Mouse (Mus musculus) MEL (cell line): ENCODE measurements around the gene Pdcd6ip. TPM values are rescaled to one million over a fixed set of nuclear protein-coding genes. Genes with fewer than 3 reads are reported as not detected.

Experiments
- DNase-seq: peaks from one replicate; pipeline ENCODE4 v3.0.0; 2011; ENCODE audit warnings: low read depth, low spot score
- H3K27ac ChIP-seq: 2 replicates; pipeline ENCODE4 v1.5.1; 2012; ENCODE audit warnings: low read depth, mild to moderate bottlenecking, control low read depth, low read length, moderate library complexity; ENCODE audit not compliant: control insufficient read depth
- H3K27me3 ChIP-seq, 2 experiments: fragments of 150-350 bp in 1 of 2; sonication (generic) in 1 of 2; 2 replicates each; pipeline ENCODE4 v1.6.1; 2012; ENCODE audit warnings: low read length in 2 of 2, mild to moderate bottlenecking in 2 of 2, improper control_type of control experiment in 1 of 2, moderate library complexity in 1 of 2; ENCODE audit not compliant: insufficient read depth in 2 of 2, control insufficient read depth in 1 of 2
- H3K36me3 ChIP-seq, 2 experiments: 2 replicates each; pipeline ENCODE4 v1.6.1; 2012 to 2014; ENCODE audit warnings: low read length in 2 of 2, improper control_type of control experiment in 1 of 2, inconsistent platforms in 1 of 2, mild to moderate bottlenecking in 1 of 2; ENCODE audit not compliant: insufficient read depth in 2 of 2, control insufficient read depth in 1 of 2
- H3K4me1 ChIP-seq, 2 experiments: fragments of 150-350 bp in 1 of 2; sonication (generic) in 1 of 2; 2 replicates each; pipeline ENCODE4 v1.6.1; 2012; ENCODE audit warnings: low read length in 2 of 2, improper control_type of control experiment in 1 of 2, mild to moderate bottlenecking in 1 of 2; ENCODE audit not compliant: insufficient read depth in 2 of 2, control insufficient read depth in 1 of 2
- H3K4me3 ChIP-seq, 2 experiments: fragments of 150-350 bp in 1 of 2; sonication (generic) in 1 of 2; 2 replicates each; pipeline ENCODE4 v1.5.1; 2012; ENCODE audit warnings: low read depth in 2 of 2, low read length in 2 of 2, mild to moderate bottlenecking in 2 of 2, moderate library complexity in 2 of 2, control low read depth in 1 of 2, improper control_type of control experiment in 1 of 2; ENCODE audit not compliant: control insufficient read depth in 1 of 2, insufficient read depth in 1 of 2
- H3K79me2 ChIP-seq: 2 replicates; pipeline ENCODE4 v1.6.1; 2012; ENCODE audit warnings: mild to moderate bottlenecking, low read length, moderate library complexity; ENCODE audit not compliant: control insufficient read depth, poor library complexity, insufficient read depth
- H3K9ac ChIP-seq: 2 replicates; pipeline ENCODE4 v1.6.1; 2012; ENCODE audit warnings: low read depth, mild to moderate bottlenecking, control low read depth, low read length, moderate library complexity; ENCODE audit not compliant: control insufficient read depth, poor library complexity, severe bottlenecking
- H3K9me3 ChIP-seq: fragments of 150-350 bp; sonication (generic); replicated peaks from 2 replicates; pipeline ENCODE4 v1.6.1; 2012; ENCODE audit warnings: mild to moderate bottlenecking, low read length, improper control_type of control experiment, moderate library complexity; ENCODE audit not compliant: insufficient read depth
- BHLHE40 ChIP-seq: IDR thresholded peaks from 2 replicates; pipeline ENCODE4 v1.6.1; 2012; ENCODE audit warnings: low read depth, mild to moderate bottlenecking, inconsistent platforms, low read length, improper control_type of control experiment, borderline replicate concordance
- CHD1 ChIP-seq: IDR thresholded peaks from 2 replicates; pipeline ENCODE4 v1.6.1; 2012; ENCODE audit warnings: low read depth, mild to moderate bottlenecking, inconsistent platforms, low read length, improper control_type of control experiment
- CHD2 ChIP-seq: IDR thresholded peaks from 2 replicates; pipeline ENCODE4 v1.6.1; 2011; ENCODE audit warnings: low read length, improper control_type of control experiment
- CTCF ChIP-seq, 3 experiments: IDR thresholded peaks in 2 of 3; conservative IDR thresholded peaks in 1 of 3; 2 replicates each; pipeline ENCODE4 v1.5.1; 2011 to 2012; ENCODE audit warnings: low read length in 3 of 3, low read depth in 2 of 3, mild to moderate bottlenecking in 2 of 3, improper control_type of control experiment in 1 of 3, inconsistent platforms in 1 of 3, mixed read lengths in 1 of 3, moderate library complexity in 1 of 3; ENCODE audit not compliant: control insufficient read depth in 1 of 3, insufficient read depth in 1 of 3, poor library complexity in 1 of 3, severe bottlenecking in 1 of 3
- E2F4 ChIP-seq: IDR thresholded peaks from 2 replicates; pipeline ENCODE4 v1.6.1; 2011; ENCODE audit warnings: low read depth, low read length, improper control_type of control experiment, borderline replicate concordance
- EP300 ChIP-seq, 2 experiments: IDR thresholded peaks; 2 replicates each; pipeline ENCODE4 v1.6.1; 2011; ENCODE audit warnings: improper control_type of control experiment in 2 of 2, low read length in 2 of 2, low read depth in 1 of 2, mild to moderate bottlenecking in 1 of 2
- JUND ChIP-seq: IDR thresholded peaks from 2 replicates; pipeline ENCODE4 v1.6.1; 2011; ENCODE audit warnings: low read depth, mild to moderate bottlenecking, improper control_type of control experiment, low read length
- MAFK ChIP-seq: IDR thresholded peaks from 2 replicates; pipeline ENCODE4 v1.6.1; 2011; ENCODE audit warnings: low read depth, mild to moderate bottlenecking, low read length, improper control_type of control experiment, borderline replicate concordance
- MAX ChIP-seq: IDR thresholded peaks from 2 replicates; pipeline ENCODE4 v1.6.1; 2011; ENCODE audit warnings: low read length, improper control_type of control experiment
- MAZ ChIP-seq: IDR thresholded peaks from 2 replicates; pipeline ENCODE4 v1.6.1; 2012; ENCODE audit warnings: low read depth, mild to moderate bottlenecking, inconsistent platforms, low read length, improper control_type of control experiment
- MXI1 ChIP-seq: IDR thresholded peaks from 2 replicates; pipeline ENCODE4 v1.6.1; 2011; ENCODE audit warnings: mild to moderate bottlenecking, low read depth, low read length, improper control_type of control experiment
- MYB ChIP-seq: IDR thresholded peaks from 2 replicates; pipeline ENCODE4 v1.6.1; 2011; ENCODE audit warnings: mild to moderate bottlenecking, low read depth, low read length, improper control_type of control experiment
- MYC ChIP-seq: IDR thresholded peaks from 2 replicates; pipeline ENCODE4 v1.6.1; 2011; ENCODE audit warnings: low read depth, mild to moderate bottlenecking, low read length, improper control_type of control experiment, moderate library complexity
- NELFE ChIP-seq: IDR thresholded peaks from 2 replicates; pipeline ENCODE4 v1.6.1; 2011; ENCODE audit warnings: low read depth, low read length, improper control_type of control experiment
- NRF1 ChIP-seq: IDR thresholded peaks from 2 replicates; pipeline ENCODE4 v1.6.1; 2014; ENCODE audit warnings: low read depth, mild to moderate bottlenecking, inconsistent platforms, low read length, improper control_type of control experiment, moderate library complexity; ENCODE audit not compliant: poor library complexity, insufficient read depth, severe bottlenecking
- POLR2AphosphoS5 ChIP-seq: IDR thresholded peaks from 2 replicates; pipeline ENCODE4 v1.6.1; 2012; ENCODE audit warnings: low read depth, borderline replicate concordance, mild to moderate bottlenecking, inconsistent platforms, low read length, moderate library complexity, mixed read lengths
- RCOR1 ChIP-seq: IDR thresholded peaks from 2 replicates; pipeline ENCODE4 v1.6.1; 2012; ENCODE audit warnings: low read depth, mild to moderate bottlenecking, inconsistent platforms, low read length, improper control_type of control experiment
- TAL1 ChIP-seq: IDR thresholded peaks from 2 replicates; pipeline ENCODE4 v1.6.1; 2012; ENCODE audit warnings: mild to moderate bottlenecking, inconsistent platforms, low read length, moderate library complexity, mixed read lengths
- TBP ChIP-seq: IDR thresholded peaks from 2 replicates; pipeline ENCODE4 v1.8.0; 2011; ENCODE audit warnings: low read depth, low read length, improper control_type of control experiment
- TCF12 ChIP-seq: IDR thresholded peaks from 2 replicates; pipeline ENCODE4 v1.6.1; 2014; ENCODE audit warnings: low read depth, mild to moderate bottlenecking, inconsistent platforms, low read length, improper control_type of control experiment, moderate library complexity
- USF2 ChIP-seq, 2 experiments: IDR thresholded peaks; 2 replicates each; pipeline ENCODE4 v1.6.1; 2011 to 2012; ENCODE audit warnings: improper control_type of control experiment in 2 of 2, low read length in 2 of 2, borderline replicate concordance in 1 of 2, inconsistent platforms in 1 of 2, low read depth in 1 of 2, mild to moderate bottlenecking in 1 of 2; ENCODE audit not compliant: insufficient read depth in 1 of 2
- ZC3H11A ChIP-seq: IDR thresholded peaks from 2 replicates; pipeline ENCODE4 v1.6.1; 2012; ENCODE audit warnings: low read depth, mild to moderate bottlenecking, inconsistent platforms, low read length, improper control_type of control experiment
- ZKSCAN1 ChIP-seq: IDR thresholded peaks from 2 replicates; pipeline ENCODE4 v1.6.1; 2012; ENCODE audit warnings: low read depth, mild to moderate bottlenecking, inconsistent platforms, low read length, improper control_type of control experiment, moderate library complexity
- ZMIZ1 ChIP-seq: IDR thresholded peaks from 2 replicates; pipeline ENCODE4 v1.6.1; 2012; ENCODE audit warnings: low read depth, mild to moderate bottlenecking, inconsistent platforms, low read length, improper control_type of control experiment, moderate library complexity
- ZNF384 ChIP-seq: IDR thresholded peaks from 2 replicates; pipeline ENCODE4 v1.6.1; 2012; ENCODE audit warnings: low read depth, mild to moderate bottlenecking, inconsistent platforms, low read length, improper control_type of control experiment
- polyA plus RNA-seq, 2 experiments: library from polyadenylated mRNA; stranded (reverse) in 1 of 2; unstranded in 1 of 2; fragments of >175 nt in 1 of 2; fragments of >200 nt in 1 of 2; gene quantifications; 2 replicates each; pipeline versions ENCODE4 v1.2.1 to v1.2.4; 2012; ENCODE audit warnings: low replicate concordance in 2 of 2, low read depth in 1 of 2; ENCODE audit not compliant: insufficient read length in 2 of 2, insufficient read depth in 1 of 2, missing spikeins in 1 of 2
- total RNA-seq: library from RNA; depleted of rRNA; stranded (reverse); fragments of 300-350 nt; gene quantifications from 2 replicates; pipeline ENCODE4 v1.2.3, GENCODE M21; 2012

The Pdcd6ip gene
- total and polyA plus RNA-seq, 3 experiments, result 21.1 to 71.2 (median 60.1) TPM

DNA sequence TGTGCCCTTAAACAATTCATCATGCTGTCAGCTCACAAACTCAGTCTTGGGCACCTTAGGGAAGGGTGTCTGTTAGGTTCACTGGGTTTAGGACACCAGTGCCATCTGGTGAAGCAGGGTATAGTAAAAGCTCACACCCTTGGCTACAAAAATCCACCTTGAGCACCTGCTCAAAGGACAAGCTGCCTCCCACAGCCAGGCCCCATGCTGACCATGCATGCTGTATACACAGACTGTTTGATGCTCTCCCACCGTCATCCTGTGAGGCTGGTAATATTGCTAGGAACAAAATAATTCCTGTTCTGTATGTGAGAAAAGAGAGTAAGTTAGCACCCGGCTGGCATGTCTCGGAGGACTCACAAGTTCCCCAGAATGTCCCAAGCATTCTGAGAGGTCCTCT, 64.0 kb downstream of the Pdcd6ip start:
- H3K9me3 ChIP-seq, result no peaks in the 10 kb centered on the region
- no peaks in the 10 kb centered on the region for H3K4me1 ChIP-seq
- TF ChIP-seq MAFK (no peak), MAZ (no peak), POLR2AphosphoS5 (no peak), NELFE (no peak), E2F4 (no peak), CTCF (IDR thresholded peaks at IDR 0.05 in 2 of 3, conservative IDR thresholded peaks at IDR 0.05 in 1 of 3; ENCODE audit: control insufficient read depth in 1 of 3, insufficient read depth in 1 of 3, low read depth in 2 of 3, low read length in 3 of 3, poor library complexity in 1 of 3, severe bottlenecking in 1 of 3) (no peak), MYC (no peak), CHD1 (no peak), USF2 (IDR thresholded peaks at IDR 0.05; ENCODE audit: borderline replicate concordance in 1 of 2, insufficient read depth in 1 of 2, low read depth in 1 of 2, low read length in 2 of 2) (no peak), MXI1 (no peak), RCOR1 (no peak), ZKSCAN1 (no peak)
- no peaks in the 10 kb centered on the region for H3K79me2 ChIP-seq
- DNase-seq, result no peak
- no peak overlapping the region for H3K9ac ChIP-seq
- no peaks in the 10 kb centered on the region for H3K27me3 ChIP-seq
- no peak overlapping the region for H3K4me3 ChIP-seq
- H3K27ac ChIP-seq, result no peak overlapping the region
- H3K36me3 ChIP-seq, result no peaks in the 10 kb centered on the region

GRCm38 (mm10) chr9:113643669-113644068, 64.4 kb downstream of the Pdcd6ip start:
- TF ChIP-seq MXI1 (no peak), POLR2AphosphoS5 (no peak), ZC3H11A (no peak), MYC (no peak), E2F4 (no peak), TBP (no peak), ZNF384 (no peak), NRF1 (no peak), ZMIZ1 (no peak), JUND (no peak), CTCF (IDR thresholded peaks at IDR 0.05 in 2 of 3, conservative IDR thresholded peaks at IDR 0.05 in 1 of 3; ENCODE audit: control insufficient read depth in 1 of 3, insufficient read depth in 1 of 3, low read depth in 2 of 3, low read length in 3 of 3, poor library complexity in 1 of 3, severe bottlenecking in 1 of 3) (no peak), CHD1 (no peak), MAX (no peak), TAL1 (no peak), MYB (no peak), ZKSCAN1 (no peak), TCF12 (no peak), EP300 (IDR thresholded peaks at IDR 0.05; ENCODE audit: low read depth in 1 of 2, low read length in 2 of 2) (no peak), CHD2 (no peak), BHLHE40 (no peak)
- DNase-seq, result no peak
- H3K79me2 ChIP-seq, result no peaks in the 10 kb centered on the region
- H3K4me3 ChIP-seq, result no peak overlapping the region
- H3K4me1 ChIP-seq, result no peaks in the 10 kb centered on the region
- H3K9ac ChIP-seq, result no peak overlapping the region
- H3K27me3 ChIP-seq, result no peaks in the 10 kb centered on the region
- H3K27ac ChIP-seq, result no peak overlapping the region
- H3K36me3 ChIP-seq, result no peaks in the 10 kb centered on the region
- no peaks in the 10 kb centered on the region for H3K9me3 ChIP-seq
